Mouse (Mus musculus) T-helper 2 cell (primary cell): ENCODE results near the gene Hrk.

Source experiments
- in situ Hi-C: fragments of 300-600 bp; cut with MboI, MseI; formaldehyde crosslinking; loops from one replicate; pipeline ENCODE4 v1.15.1; 2025; ENCODE audit warnings: high pct_unique_total_duplicates

Gene Hrk

GRCm38 (mm10) chr5:118160691-118161090 is 3.8 kb upstream of the Hrk start:
- in situ Hi-C loops = no loop called here

DNA sequence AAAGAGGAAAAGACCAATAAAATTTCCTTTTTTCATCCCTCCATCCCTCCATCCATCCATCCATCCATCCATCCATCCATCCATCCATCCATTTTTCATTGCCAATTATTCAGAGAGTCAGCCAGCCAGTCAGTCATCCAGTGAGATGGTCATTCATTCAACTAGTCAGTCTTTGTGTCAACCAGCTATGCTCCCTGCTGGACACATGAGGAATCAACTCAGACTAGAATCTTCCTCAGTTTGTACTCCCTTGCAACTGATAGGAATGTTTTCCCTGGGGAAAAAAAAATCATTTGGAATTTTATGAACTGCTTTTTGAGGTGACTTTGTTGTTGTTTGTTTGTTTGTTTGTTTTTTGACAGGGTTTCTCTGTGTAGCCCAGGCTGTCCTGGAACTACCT is 1.0 kb downstream of the Hrk start:
- in situ Hi-C loops = no loop called here

DNA sequence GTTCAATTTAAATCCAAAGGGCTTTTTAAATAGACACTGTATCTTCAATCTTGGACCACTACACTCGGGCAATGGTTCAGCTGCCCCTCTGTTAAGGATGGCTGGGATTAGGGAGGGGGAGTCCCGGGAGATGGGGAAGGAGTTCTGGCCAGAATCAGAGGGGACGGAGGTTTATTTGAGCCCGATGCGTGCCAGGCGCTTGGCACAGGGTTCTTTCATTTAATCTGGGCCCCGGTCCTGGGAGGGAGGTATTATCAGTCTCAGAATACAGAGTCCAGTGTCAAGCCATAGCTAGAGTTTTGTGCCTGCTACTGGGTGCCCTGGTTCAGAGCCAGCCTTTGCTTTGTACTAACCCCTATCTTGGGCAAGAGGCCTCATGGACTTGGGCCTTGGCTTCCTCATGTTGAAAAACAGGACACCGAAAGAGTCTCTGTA is 3.1 kb downstream of the Hrk start:
- in situ Hi-C loops = no loop called here

- in situ Hi-C loops = no loop called here
Observed at GRCm38 (mm10) chr5:118169222-118170221, 5.1 kb downstream of the Hrk start.

DNA sequence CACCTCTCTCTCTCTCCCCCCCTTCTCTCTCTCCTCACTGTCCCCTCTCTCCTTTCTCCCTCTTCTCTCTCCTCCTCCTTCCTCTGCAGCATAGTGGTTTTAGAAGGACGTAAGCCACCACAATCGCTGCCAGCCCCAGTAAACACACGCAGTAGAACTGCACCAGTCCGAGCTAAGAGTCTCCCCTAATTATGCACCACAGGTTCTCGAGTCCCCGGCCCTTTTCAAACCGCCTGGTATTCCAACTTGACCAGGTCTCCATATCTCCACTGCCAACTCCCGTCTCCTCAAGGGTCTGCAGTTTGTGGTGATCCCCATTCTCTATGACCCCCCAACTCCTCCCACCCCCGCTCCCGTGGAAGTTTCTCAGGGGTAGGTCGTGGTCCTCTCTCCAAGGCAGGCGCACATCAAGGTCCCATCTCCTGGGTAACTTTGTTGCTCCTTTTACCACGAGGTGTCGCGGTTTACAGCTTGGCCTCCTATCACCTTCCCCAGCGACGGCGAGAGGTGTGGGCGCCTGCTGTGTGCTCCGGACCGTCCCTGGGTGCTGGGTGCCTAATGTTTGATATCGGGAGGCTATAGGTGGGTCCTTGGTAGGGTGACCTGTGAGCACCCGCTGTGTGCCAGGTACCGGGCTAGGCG is 6.6 kb downstream of the Hrk start:
- in situ Hi-C loops = no loop called here

DNA sequence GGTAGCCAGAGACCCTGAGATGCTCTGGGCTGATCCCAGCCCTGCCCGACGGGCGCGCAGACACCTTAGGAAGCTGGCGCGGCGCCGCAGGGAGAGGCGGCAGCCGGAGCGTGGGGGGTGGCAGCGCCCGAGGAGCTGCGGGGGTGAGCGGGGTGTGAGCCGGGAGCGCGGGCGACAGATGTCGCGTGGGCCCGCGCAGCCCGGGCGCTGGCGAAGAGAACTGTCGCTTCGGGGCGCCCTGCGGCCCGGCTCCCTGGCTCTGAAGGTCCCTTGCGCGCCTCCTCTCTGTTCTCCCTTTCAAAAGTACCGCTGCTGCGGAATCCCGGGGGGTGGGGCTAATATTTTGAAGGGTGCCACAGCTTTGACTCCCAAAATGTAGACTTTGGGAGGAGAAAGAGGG is 7.2 kb downstream of the Hrk start:
- in situ Hi-C loops = no loop called here

DNA sequence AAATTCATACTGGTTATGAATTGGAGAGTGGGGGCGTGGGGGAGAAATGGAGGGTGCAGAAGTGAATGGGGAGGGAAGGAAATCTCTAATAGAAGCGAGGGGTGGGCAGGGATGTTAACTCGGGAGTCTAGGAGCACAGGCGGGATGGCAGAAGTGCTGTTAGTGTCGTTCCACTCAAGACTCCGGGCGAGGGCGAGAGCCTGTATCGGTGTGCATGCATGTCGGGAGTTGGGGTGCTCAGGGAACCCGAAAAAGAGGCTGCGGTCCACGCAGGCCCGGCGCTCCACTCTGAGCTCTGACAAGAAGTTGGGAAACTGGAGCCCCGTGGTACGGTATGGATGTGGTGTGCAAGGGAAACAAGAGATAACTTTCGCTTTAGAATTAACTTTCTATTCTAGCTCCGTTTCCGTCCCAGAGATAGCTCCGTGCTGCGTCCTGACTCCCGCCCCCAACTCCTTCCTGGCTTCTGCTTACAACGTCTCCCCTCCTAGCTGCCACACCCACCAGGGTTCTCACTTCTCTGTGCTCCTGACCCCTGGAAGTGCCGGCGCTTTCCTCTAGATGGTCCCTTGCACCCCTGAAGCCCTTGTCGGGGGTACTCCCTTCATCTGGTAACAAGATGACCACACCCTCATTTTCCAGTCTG is 7.8 kb downstream of the Hrk start:
- in situ Hi-C loops = no loop called here

DNA sequence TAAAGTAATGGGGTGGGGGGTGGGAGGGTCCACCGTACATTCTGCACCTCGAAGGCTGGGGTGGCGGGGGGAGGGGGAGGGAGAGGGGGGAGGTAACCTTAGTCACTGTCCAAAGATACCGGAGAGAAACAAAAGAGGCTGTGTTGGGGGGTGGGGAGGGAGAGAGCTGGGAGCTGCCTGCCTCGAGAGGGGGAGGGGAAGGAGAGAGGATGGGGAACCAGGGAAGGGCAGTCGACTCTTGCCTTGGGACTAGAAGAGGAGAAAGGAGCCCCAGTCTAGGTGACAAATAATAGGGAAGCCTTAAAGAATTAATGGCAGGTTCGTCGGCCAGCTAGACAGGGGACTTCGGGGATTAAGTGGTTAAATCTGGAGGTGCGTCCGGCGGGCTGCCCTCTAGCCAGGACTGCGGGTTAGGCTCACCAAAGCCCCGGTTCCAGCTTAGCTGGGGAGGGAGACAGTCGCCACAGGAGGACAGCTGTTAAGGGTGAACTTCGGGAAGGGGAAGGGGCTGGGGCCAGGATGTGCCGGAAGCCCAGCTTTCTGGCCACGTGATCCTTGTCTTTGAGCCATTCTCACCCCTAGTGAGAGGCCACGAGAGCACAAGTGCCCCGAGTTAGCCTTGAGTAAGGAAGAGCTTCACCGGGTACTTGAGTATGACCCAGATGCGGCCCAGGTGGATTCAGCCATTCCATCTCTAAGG is 10.0 kb downstream of the Hrk start:
- in situ Hi-C loops = no loop called here

- in situ Hi-C loops = no loop called here
Observed at GRCm38 (mm10) chr5:118175137-118175536, 10.7 kb downstream of the Hrk start.

DNA sequence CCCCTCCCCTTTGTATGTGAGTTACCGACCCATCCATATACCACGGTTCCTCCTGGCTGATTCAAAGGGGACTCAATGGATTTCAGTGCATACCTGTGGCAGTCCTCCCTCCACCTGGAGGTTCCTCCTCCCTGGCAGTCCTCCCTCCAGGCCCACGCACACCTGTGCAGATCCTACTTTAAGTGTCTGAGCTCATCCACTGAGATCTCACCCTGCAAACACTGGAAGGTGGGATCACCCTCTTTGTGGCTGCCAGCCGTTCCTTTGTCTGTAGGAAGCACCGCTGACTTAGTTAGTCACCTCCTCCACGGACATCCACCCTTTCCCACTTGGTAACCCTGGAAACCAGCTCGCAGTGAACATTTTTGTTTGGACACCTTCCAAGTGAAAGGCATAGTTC is 13.2 kb downstream of the Hrk start:
- in situ Hi-C loops = no loop called here

DNA sequence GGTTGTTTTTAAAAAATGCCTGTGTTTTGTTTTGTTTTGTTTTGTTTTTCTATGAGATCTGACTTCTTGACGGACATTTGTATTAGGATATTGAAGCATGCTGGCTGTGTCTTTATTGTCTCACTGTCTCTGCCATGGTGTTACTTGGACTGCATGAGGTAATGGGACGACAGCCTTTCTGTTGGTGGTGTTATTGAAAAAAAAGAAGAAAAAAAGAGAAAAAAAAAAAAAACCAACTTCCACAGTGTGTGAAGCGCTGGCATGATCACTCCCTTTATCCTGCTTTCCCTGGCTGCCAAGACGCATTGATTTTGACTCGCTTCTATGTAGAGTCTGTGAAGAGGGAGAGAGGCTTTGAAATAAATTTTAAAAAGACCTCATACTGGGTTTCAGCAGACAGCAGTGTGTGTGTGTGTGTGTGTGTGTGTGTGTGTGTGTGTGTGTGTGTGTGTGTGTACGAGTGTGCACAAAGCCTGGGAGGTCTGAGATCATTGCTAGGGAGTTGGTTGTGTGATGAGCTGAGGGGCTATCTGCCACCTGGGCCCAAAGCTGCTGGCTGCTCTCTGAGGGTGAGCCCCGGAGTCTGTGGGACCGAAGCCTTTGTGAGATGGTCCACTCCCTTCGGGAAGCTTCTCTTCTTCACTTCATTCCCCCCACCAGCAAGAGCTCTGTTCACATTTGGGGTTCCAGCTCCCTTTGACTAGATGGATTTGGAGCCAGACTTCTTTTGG is 22.6 kb downstream of the Hrk start:
- in situ Hi-C loops = no loop called here

DNA sequence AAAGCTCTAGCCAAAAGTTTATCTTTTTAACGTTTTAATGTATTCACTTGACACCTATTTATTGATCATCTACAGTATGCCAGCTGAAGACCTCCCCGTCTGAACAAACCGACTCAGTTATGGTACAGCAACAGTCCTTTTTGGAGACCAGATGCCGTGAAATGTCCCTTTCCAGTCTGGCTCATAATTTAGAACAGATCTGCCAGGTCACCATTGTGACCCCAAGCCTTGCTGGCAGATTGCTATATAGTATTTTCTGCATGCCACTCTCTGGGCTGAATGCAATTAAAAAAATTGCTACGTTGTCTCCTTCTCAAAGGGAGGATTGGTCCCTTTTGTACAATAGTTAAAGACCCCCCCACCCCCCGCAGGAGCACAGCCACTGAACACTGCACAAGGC is 23.9 kb downstream of the Hrk start:
- in situ Hi-C loops = no loop called here

DNA sequence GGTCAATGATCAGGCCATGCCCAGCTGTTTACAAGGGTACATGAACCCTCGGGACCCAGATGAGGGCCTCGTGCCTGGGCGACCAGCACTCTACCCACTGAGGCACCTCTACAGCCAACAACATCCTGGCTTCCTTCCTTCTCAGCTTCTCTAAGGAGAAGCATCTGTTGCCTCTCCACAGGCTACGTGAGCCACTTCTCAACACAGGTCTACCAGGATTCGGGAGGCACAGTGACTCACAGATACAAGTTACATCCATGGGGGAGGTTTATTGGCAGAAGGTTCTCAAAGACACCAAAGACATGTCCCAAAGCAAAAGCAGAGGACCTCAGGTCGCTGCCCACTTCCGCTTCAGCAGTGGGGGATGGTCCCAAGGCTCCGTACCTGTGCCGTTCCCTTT is 26.0 kb downstream of the Hrk start:
- in situ Hi-C loops = no loop called here

- in situ Hi-C loops = no loop called here
Observed at GRCm38 (mm10) chr5:118192221-118192620, 27.8 kb downstream of the Hrk start.

DNA sequence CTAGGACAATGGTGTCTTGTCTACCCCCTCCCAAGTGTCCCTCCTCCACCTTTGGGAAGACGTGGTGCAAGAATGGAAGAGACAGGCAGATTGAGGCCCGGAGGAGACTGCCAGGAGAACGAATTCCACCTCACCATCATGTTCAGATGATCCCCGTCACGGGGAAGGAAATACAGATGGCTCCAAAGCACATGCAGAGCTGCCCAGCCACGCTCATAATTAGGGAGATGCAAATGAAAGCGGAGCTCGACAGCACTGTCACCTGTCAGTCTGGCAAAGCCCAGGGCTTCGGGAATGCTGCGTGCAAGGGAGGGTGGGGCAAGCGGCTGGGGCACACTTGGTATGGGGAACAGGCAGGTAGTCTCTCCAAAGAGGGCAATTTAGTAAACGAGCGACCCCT is 33.0 kb downstream of the Hrk start:
- in situ Hi-C loops = no loop called here

DNA sequence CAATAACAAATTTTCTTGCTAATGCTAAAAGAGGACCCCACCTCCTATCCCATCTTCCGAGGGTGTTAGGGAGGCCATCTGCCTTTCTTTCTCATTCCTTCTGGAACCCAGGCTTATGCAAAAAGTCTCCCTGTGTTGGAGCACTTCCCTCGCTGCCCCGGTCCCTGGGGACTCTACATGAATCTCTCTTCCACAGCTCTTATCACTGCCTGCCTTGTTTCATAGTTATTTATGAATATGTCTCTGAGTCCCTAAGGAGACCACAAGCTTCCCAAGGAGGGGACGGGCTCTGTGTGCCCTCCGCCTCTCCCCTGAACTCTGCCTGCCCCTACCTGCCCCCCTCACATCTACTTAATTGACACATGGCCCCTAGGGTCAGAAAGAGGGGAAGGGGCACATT is 35.2 kb downstream of the Hrk start:
- in situ Hi-C loops = no loop called here

GRCm38 (mm10) chr5:118204675-118205440 is 40.4 kb downstream of the Hrk start:
- in situ Hi-C loops = no loop called here

- in situ Hi-C loops = no loop called here
Observed at GRCm38 (mm10) chr5:118205852-118206251, 41.4 kb downstream of the Hrk start.

DNA sequence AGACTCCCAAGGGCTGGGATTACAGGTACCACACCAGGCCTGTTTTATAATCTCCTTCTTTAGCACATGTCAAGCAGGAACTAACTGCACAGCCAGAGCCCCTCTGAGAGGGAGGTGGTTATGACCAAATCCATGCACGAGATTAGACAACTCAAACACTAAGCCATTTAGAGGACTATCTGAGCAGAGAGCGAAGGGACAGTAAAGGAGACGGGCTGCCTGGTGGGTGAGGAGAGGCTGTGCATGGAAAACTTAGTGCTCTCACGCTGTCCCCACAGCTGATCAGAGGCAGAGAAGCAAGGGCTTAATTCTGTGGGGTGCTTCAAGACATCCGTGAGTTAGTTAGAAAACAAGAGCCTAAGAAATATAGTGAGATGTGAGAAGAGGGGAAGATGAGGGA is 49.6 kb downstream of the Hrk start:
- in situ Hi-C loops = no loop called here

DNA sequence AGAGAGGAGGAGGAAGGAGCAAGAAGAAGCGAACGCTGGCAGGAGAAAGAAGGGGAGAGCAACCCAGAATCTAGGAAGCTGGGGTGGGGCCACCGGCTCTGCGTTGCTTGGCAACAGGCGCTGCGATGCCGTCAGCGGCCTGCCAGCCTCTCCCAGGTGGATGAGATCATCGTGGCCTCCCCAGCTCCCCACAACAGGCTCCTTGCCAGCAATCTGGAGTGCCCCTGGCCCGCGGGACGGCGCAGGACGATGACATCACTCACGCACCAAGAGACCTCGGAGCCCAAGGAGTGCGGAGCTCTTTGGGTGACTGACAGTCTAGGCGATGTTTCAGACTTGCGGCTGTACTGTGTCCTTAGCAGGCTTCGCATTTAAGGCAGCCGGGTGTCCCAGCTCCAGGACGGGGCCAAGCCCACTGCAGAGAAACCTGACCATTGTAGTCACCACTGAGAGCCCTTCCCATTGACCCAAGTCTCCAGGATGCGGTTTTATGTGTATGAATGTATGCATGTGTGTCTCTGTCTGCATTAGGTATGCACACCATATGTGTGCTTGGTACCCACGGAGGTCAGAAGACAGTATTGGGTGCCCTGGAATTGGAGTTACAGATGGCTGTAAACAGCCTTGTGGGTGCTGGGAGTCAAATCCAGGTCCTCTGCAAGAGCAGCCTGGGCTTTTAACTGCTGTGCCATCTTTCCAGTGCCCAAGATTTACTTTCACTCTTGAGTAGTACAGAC is 50.1 kb downstream of the Hrk start:
- in situ Hi-C loops = no loop called here
